Mouse (Mus musculus): ENCODE results near the gene Nwd2.

Gene Nwd2

DNA sequence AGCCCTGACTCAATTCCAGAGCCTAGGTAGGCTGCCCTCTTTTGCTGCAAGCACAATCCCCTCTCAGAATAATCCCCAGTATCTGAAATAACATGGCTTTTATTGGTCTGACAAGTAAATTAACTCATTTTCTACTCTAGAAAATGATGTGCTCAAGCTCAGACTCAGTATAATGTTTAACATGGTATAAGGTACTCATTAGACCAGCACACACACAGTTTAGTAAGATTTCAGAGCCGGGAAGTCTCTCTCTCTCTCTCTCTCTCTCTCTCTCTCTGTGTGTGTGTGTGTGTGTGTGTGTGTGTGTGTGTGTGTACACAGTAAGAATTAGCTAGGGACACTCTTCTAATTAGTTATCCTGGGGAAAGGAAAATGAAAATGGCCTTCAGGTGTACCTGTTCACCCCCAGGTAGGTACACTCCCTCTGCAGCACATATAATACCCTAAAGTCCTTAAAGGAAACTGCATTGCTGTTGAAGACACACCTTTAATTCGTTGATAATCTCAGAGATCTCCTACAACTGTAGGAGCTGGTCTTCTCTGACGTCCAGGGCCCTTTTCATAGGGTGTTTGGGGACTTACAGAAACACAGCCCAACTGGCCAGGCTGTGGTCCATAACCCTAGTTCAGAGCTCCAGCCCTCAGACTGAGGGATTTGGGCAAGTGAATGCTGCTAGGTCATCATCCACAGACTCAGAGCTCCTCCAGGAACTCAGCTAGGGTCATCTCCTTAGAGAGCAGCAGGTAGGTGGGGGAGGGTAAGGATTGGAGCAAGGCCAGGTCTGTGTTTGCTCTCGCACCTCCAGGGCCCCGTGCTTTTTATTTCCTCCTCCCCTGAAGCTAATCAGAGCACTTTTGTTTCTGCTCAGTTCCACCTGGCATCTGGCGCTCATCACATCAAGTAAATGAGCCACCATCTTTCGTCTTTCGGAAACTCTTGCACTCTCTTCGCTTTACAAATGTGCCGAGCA lies 174.7 kb downstream of the Nwd2 start:
- POLR2A ChIA-PET, result interaction anchor here in 2 of 4 experiments (0.8 kb wide), 2 partner anchors 9 to 51 kb away, joined by 3 to 7 read pairs; no protein-coding TSS in a partner anchor
- CTCF ChIA-PET, result no interaction called here

DNA sequence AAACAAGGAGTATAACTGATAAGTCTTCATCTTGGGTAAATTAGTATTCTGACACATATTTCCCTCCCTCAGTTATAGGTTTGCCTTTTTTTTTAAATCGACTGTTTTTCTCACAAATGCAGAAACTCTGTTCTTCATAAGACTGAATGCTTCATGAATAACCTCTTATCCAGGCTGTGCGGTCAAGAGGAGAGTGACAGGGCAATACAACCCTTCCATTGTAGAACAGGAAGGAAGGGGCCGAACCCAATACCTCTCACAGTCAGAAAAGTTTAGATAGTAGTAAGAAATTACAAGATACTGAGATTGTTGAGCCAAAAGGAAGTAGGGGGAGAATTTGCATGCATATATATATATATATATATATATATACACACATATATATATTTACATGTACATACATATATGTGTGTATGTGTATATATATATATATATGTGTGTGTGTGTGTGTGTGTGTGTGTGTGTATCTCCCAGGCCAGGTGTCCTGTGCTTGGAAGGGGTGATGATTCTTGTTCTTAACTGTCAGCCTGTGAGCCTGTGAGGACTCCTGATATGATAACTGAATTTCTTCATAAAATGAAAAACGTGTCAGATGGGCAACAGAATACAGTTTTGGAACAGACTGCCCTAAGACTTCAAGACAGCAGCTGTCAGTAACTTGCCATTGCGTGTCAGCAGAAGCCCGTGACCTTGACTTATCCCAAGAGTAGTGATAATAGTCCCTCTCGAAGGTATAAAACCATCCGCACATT lies 175.9 kb downstream of the Nwd2 start:
- CTCF ChIA-PET, result no interaction called here
- POLR2A ChIA-PET, result no interaction called here

DNA sequence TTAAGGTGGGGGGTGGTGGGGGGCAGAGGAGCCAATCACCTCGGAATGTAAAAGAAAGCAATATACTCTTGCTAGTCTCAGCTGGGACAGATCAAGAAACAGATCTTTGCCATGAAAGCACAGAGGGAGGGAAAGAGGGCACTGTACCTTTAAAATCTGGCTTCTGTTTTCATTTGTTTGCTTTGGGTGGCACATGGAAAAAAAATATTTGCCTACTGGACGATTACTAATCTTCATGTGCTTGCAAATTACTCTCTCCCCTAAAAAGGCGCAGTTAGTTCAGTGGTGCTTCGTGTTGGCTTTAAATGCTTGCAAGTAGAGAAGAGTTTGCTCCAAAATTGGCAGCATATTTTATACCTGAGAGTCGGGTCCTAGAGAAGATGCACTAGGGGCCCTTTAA lies 177.0 kb downstream of the Nwd2 start:
- ChIA-PET POLR2A (no interaction called here), CTCF (no interaction called here)

DNA sequence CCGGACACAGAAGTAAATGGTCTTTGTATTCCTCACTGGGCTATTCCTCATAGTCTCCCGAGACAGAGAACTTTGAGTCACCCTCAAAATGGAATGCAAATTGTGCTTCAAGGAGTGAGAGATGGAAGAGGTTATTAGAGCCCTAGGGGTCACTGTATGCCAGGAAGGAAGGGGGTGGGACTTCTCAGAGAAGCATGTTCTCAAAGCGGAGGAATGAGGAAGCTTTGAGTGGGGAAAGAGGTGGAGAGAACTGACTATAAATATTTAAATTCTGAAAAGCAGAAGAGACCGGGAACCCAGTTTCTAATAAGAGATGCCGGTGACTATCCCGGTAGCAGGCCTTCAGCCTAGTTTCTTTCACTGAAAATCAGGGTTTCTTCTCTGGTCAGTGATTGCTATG lies 178.1 kb downstream of the Nwd2 start:
- CTCF ChIA-PET, result interaction anchor here in 1 of 4 experiments (1.2 kb wide), 1 partner anchor 60 kb away, joined by 3 read pairs; no protein-coding TSS in a partner anchor
- POLR2A ChIA-PET, result no interaction called here

DNA sequence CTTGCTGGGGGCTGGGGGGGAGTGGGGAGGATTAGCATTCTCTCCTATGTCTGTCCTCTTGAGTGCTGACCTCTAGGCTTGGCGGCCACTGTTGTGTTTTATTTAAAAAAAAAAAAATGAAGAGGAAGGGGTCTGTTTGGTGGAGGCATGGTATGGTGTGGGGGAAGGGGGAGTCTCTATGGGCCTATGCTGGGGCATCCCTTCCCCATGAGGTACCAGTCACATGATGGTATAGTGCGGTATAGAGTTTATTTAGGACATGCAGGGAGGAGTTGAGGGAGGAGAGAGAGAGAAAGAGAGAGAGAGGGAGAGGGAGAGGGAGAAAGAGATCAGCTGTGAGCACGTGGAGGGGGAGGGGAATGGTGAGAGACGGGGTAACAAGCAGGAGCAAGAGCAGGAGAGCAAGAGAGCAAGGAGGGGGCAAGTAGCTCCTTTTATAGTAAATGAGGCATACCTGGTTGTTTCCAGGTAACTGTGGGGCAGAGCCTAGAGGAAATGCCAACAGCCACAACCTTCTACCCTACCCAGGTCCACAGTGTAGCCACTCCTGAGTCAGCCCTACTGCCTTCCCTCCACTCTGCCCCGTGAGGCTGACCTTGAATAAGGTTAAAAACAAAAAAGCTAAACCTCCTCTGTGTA lies 178.6 kb downstream of the Nwd2 start:
- ChIA-PET POLR2A (no interaction called here), CTCF (interaction anchor here in 2 of 4 experiments (0.7 to 1.2 kb wide), 2 partner anchors 59 to 1176 kb away, joined by 3 to 5 read pairs; no protein-coding TSS in a partner anchor)

DNA sequence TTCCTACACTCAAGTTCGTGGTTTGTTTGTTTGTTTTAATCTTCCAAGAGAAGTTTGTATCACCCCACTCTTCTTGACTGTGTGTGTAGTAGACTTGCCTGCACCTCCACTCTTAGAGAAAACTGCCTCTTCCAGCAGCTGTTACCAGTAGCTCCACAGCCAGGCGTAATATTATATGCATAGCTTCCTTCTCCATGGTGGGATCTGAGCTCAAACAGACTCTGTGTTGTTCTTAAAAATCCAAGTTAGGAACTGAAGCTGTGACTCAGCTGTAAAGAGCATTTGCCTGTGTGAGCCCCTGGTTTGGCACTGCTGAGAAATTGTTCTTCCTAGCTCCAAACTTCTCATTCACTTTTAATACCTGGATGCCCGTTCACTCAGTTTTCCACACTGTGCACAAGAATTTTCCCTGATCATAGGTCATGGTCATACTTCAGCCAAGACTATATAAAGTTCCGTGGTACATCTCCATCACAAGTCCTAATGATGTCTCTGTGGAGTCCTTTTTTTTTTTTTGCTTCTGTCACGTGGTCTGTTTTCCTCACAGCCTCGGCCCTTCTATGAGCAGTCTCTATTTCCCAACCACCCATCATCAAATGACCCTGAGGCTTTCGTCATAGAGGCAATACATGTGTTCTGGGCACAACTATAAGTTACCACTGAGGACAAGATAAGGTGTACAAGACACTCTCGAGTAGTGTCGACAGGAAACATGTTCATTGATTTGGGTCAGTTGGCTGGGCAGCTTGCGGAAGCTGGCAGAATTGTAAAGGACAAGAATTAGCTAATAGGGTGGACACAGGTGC lies 179.7 kb downstream of the Nwd2 start:
- POLR2A ChIA-PET, result interaction anchor here in 1 of 4 experiments (1.0 kb wide), 1 partner anchor 12 kb away, joined by 3 read pairs; no protein-coding TSS in a partner anchor
- CTCF ChIA-PET, result interaction anchor here in 1 of 4 experiments (0.6 to 0.8 kb wide), 2 partner anchors 58 to 668 kb away, joined by 3 read pairs; no protein-coding TSS in a partner anchor

DNA sequence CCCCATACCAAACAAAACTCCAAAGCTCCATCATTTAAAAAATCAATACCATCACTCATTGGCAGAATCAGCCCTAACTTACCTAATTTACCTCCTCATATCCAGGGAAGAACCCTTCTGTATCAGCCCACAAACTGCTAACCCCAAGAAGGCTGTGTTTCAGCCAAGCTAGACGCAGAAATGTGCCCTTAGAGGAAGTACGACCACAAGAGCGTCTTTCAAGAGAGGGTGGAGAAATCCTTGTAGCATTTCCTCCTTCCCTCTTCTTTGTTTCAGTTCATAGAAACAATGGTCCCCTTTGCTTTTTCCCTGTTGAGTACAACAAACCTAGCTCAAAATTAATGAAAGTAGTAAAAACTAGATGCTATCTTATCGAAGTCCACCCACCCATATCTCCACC lies 182.2 kb downstream of the Nwd2 start:
- ChIA-PET POLR2A (no interaction called here), CTCF (no interaction called here)

DNA sequence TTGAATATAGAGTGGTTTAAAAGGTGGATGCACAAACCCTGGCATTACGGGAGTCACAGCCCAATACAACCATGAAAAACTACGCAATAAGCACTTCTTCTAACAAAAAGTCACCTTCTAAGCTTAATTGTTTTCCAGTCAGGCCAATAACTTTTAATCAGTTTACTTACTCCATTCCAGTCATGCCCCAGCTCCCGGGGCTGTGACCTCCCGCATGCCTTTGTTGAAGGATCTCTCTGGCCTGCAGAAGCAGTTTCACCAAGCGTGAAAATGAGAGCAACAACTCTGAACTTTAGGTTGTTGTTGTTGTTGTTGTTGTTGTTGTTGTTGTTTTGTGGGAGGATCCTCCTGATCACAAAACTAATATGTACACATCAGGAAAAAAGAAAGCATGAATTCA lies 185.1 kb downstream of the Nwd2 start:
- ChIA-PET POLR2A (no interaction called here), CTCF (interaction anchor here in 1 of 4 experiments (0.9 kb wide), 1 partner anchor 53 kb away, joined by 3 read pairs; no protein-coding TSS in a partner anchor)

DNA sequence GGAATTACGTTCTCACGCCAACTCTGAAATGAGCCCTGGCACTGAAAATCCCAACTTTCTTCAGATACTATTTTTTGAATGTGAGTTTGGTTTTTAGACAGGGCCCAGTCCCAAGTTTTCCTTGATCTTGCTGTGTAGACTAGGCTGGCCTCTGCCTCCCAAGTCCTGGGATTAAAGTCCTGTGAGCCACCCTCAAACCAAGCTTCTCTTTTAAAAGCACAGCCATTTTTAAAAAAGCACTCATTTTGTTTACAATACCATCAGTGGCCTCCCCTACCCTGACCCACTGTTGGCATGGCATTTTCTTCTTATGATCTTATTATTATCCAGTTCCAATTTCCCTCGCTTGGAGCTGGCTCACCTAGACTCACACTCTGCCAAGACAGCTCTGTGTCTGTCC lies 185.5 kb downstream of the Nwd2 start:
- ChIA-PET POLR2A (no interaction called here), CTCF (no interaction called here)

DNA sequence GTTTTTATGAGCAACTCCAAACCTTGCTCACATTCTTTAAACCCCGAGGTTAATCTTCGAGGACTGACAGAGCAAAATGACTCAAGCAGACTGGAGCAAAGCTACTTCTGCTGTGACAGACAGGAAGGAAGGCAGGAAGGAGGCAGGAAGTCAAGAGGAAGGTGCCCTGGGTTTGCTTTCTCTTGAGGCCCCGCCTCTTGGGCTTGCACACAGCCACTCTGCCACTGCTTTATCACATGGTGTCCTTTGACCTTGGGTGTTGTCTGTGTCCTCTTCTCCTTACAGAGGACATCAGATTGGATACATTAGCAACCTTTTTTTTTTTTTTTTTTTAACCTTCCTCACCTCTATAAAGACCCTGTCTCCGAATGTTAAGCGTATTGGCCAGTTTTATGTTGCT lies 188.2 kb downstream of the Nwd2 start:
- ChIA-PET CTCF (no interaction called here), POLR2A (no interaction called here)

DNA sequence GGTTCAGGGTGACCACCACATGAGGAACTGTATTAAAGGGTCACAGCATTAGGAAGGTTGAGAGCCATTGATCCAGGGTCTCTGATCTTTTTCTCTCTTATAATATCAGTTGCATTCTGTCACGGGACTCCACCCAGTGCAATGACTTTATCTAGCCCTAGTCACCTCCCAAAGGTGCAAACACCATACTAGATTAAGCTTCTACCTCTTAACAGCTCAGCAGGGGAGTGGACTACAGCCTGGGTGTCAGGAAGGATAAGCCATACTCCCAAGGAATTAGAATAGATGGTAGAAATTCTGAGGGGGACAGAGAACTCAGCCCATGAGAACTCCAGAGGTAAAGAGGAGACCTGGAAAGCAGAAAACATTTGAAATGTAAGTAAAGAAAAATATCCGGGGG lies 188.9 kb downstream of the Nwd2 start:
- ChIA-PET POLR2A (no interaction called here), CTCF (no interaction called here)

DNA sequence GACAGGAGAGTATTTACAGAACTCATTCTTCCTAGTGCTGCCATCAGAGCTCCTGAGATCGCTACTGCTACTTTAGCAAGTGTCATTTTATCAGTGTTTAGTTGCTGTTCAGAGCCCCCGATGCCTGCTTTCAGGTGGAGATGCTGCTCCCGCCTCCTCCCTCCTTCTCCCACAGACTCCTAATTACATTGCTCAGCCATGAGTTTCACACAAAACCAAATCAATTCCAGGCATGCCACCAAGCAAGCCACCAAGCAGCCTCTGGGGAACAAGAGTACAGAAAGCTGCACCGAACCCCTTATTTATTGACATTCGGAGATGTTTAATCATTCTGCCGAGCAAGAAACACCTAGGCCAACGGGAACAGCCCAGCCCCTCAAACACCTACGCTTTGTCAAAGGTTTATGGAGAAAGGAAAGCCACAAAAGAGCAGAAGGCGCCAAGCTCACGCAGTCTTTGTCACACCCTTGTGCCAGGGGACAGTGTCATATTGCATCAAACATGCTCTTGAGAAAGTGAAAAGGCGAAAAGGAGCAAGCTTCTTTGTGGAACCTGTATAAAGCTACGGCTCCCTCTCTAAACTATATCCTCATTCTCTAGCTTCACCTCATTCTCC lies 191.0 kb downstream of the Nwd2 start:
- CTCF ChIA-PET, result no interaction called here
- POLR2A ChIA-PET, result interaction anchor here in 2 of 4 experiments (0.7 to 1.2 kb wide), 2 partner anchors 19 to 35 kb away, joined by 3 to 5 read pairs; no protein-coding TSS in a partner anchor

DNA sequence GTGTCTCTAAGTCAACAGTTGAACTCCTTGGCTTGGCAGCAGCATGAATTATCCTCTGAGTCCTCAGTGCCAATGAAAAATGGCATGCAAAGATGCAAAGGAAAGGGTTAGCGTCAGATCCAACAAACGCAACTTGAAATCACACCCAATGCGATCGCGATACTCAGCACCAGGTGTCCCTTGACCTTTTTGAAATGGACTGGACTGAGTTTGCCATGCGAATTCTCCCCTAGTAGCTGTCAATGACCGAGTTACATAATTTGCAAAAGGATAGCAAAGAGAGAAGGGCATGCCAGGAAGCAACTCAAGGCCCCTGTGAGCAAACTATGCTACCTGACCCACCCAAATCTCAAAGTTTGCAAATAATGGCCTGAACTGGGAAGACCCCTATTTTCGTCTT lies 198.2 kb downstream of the Nwd2 start:
- ChIA-PET CTCF (interaction anchor here in 1 of 4 experiments (0.8 kb wide), 1 partner anchor 40 kb away, joined by 3 read pairs; no protein-coding TSS in a partner anchor), POLR2A (interaction anchor here in 1 of 4 experiments (0.7 kb wide), 1 partner anchor 57 kb away, joined by 3 read pairs; no protein-coding TSS in a partner anchor)

DNA sequence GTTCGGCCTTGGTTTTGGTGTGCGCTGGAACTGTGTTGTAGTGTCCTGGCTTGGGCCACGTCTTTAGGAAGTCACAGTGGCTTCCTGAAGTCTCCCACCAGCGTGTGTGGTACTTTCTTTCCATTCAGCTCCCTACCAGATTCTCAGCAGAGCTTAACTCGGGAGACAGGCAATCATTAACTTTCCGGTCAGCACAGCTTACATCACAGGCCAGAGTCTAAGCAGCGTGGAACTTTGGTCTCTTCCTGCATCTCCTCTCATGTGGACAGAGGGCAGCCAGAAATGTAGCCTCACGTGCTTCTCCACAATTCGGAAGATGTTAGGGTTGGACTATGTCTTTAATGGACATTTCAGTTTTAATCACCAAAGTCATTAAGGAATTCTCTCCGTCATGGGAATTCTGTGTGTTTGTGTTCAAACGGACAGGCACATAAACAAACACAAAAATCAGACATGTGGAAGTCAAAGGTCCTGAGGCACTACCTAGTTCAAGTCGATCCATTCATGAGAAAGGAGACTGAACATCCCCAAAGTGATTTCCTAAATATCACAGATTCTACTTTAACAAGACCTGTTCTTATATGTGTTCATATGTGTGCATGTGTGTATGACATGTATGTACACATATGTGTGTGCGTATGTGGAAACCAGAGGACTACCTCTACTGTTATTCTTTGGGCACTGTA lies 198.8 kb downstream of the Nwd2 start:
- POLR2A ChIA-PET, result interaction anchor here in 1 of 4 experiments (0.7 kb wide), 1 partner anchor 56 kb away, joined by 3 read pairs; no protein-coding TSS in a partner anchor
- CTCF ChIA-PET, result interaction anchor here in 1 of 4 experiments (0.8 kb wide), 1 partner anchor 39 kb away, joined by 3 read pairs; no protein-coding TSS in a partner anchor

DNA sequence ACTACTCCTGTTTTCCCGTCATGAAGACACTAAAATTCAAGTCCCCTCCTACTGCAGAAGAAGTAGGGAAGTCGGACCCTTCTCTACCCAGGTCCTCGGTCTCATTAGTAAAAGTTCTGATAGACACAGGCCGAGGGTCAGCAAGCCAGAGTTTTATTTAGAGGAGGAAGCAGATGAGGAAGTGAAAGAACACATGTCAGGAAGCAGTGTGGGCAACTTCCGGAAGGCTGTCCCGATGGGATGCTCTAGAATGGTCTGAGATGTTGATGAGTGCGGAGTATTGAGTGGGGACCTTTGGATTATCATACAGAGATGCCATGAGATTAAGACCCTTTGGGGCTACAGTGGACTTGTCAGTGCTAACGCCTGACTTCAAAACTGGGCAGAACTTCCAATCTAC lies 210.0 kb downstream of the Nwd2 start:
- CTCF ChIA-PET, result no interaction called here
- POLR2A ChIA-PET, result interaction anchor here in 1 of 4 experiments (1.0 kb wide), 1 partner anchor 15 kb away, joined by 3 read pairs; no protein-coding TSS in a partner anchor

All from embryonic stem cell, embryonic (primary cell).